Mouse (Mus musculus) left cerebral cortex, postnatal 25 days (tissue): ENCODE data around the gene Trmt1. TPM values are rescaled to one million over a fixed set of nuclear protein-coding genes. Genes with fewer than 3 reads are reported as not detected.

ENCODE experiments used
- DNase-seq, 2 experiments: peaks; one replicate each; pipeline ENCODE4 v3.0.0; 2022; ENCODE audit warnings: low spot score in 2 of 2, mixed read lengths in 1 of 2
- intact Hi-C: fragments of 180-260 bp; cut with DNase I; formaldehyde crosslinking; loops from one replicate; pipeline ENCODE4 v1.15.1; 2025
- total RNA-seq, 2 experiments: library from RNA; stranded (reverse); gene quantifications; 2 replicates each; pipeline ENCODE4 v1.2.3; 2021

Trmt1 gene
- total RNA-seq, 2 experiments from 2014 or later, result 85.2 to 90.1 TPM

GRCm38 (mm10) chr8:84724683-84725082, 38.6 kb downstream of the Trmt1 start:
- no peak for DNase-seq
- intact Hi-C loops, result no loop called here

GRCm38 (mm10) chr8:84725246-84725940, 39.3 kb downstream of the Trmt1 start:
- intact Hi-C loops, result no loop called here
- no peak for DNase-seq

- no peak for DNase-seq
- intact Hi-C loops, result no loop called here
Measured at GRCm38 (mm10) chr8:84725941-84726259, 39.8 kb downstream of the Trmt1 start.

DNA sequence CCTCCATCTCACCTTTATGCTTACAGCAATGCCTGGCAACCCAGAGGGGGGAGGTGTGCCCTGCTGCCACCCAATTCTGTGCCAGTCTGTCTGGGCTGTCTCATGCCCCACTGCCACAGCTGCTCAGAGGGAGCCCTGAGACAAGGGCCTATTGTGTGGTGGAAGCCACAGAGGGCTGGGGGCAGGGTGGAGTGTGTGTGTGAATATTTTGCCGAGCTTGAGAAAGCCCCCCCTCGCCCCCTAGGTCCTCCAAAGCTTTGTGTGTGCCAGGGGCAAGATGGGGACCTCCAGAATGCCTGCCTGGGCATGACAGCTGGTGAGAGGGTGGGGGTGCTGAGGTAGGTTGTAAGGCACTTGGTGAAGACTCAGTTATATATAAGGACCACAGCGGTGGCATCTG, 42.4 kb downstream of the Trmt1 start:
- DNase-seq, result no peak
- intact Hi-C loops, result no loop called here

DNA sequence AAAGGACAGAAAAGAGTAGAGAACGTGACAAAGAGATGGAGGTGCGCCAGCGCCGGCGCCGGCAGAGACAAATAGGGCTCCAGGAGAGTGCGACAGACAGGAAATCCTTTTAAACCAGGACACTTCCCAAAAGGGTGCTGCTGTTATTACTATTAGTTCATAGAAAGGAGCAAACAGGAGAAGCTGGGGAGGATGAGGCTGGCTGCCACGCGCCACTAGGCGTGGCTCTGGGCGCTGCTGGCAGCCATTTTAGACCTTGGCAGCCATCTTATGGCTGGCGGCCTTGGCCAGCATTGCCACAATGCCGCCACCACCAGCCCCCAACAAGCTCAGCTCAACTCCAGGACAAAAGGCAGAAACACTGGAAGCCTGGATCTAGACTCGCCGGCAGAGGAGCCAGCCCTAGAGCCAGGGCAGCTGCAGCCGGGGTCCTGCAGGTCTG, 43.8 kb downstream of the Trmt1 start:
- DNase-seq, result no peak
- intact Hi-C loops, result no loop called here

- DNase-seq, result no peak
- intact Hi-C loops, result no loop called here
Measured at GRCm38 (mm10) chr8:84730541-84731370, 44.6 kb downstream of the Trmt1 start.

- intact Hi-C loops, result no loop called here
- no peak for DNase-seq
Measured at GRCm38 (mm10) chr8:84731371-84732177, 45.5 kb downstream of the Trmt1 start.

- DNase-seq, result peak in 1 of 2 experiments; percentile 80
- intact Hi-C loops, result no loop called here
Measured at GRCm38 (mm10) chr8:84732545-84732944, 46.4 kb downstream of the Trmt1 start.

DNA sequence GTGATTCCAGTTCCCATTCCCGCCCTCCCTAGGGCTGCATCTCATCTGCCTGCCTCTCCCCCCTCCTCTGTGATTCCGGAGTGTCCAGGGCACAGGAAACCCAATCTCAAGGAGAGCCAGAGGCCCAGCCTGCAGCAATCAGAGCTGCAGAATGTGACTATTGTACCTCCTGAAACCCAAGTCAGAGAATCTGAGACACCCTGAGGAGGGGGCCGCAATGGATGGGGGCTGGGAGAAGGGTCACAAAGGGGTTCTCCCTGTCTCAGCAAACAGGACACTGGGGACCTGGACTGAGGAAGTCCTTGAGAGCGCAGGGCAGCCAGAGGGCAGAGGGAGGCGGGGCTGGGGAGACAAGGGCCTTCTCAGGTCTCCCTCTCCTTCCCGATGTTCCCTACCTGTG, 46.9 kb downstream of the Trmt1 start:
- intact Hi-C loops, result no loop called here
- no peak for DNase-seq

DNA sequence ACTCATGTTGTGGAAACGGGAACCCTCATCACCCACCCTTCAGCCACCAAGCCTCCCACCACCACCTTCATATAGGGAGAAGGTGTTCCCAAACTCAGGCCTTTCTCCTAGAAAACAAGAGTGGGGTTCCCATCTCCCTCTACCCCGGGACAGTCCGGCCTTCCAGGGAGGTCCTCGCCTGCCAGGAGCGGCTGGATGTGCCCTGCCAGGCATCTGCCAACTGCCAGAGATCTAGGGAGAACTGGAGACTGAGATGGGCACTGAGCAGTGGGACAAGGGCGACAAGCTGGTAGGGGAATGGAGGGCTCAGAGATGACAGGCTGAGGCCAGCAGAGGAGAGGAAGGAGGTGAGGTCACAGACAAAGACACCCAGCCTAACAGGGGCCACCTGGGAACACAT, 47.9 kb downstream of the Trmt1 start:
- DNase-seq, result no peak
- intact Hi-C loops, result no loop called here

- DNase-seq, result no peak
- intact Hi-C loops, result no loop called here
Measured at GRCm38 (mm10) chr8:84734680-84735079, 48.6 kb downstream of the Trmt1 start.

DNA sequence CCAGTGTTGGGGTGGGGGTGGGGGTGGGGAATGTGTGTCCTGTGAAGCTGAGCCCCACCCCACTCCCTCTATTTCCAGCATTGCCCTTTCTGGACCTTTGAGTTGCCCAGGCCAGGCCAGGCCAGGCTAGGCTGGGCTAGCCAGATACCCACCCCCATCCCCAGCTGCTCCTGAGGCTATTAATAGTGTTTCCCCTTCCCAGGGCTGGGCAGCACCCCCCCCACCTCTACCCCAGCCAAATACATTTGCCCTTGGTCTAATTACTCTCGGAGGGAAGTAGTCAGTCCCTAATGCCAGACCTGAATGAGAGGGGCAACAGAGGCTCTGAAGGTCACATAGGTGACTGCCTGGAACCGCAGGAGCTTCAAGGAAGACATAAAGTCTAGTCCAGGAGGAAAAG, 49.5 kb downstream of the Trmt1 start:
- intact Hi-C loops, result no loop called here
- DNase-seq, result no peak

GRCm38 (mm10) chr8:84736521-84736920, 50.4 kb downstream of the Trmt1 start:
- DNase-seq, result no peak
- intact Hi-C loops, result no loop called here

DNA sequence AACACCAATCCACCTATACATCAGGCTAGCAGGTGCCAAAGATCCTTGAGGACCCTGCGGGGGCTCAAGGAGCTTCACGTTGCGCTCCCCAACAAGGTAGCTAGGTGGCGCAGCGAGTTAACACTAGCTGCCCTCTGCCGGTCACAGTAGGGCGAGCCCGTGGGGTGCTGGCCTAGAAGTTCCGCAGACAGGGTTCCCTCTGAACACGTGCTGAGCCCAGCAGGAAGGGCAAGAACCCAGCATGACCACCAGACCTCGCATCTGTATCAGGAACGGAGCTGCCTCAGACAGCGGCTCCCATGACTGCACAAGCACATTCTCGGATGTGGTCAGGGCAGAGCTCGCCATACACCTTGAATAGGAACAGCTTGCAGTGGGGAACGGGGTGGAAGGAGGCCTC, 51.5 kb downstream of the Trmt1 start:
- intact Hi-C loops, result loop anchor here (1.0 kb wide), 1 partner anchor 74 kb away; no protein-coding TSS in a partner anchor
- peak; percentile 73 to 77 for DNase-seq

- DNase-seq, result no peak
- intact Hi-C loops, result no loop called here
Measured at GRCm38 (mm10) chr8:84738266-84738665, 52.2 kb downstream of the Trmt1 start.

- intact Hi-C loops, result no loop called here
- DNase-seq, result peak in 1 of 2 experiments; percentile 59
Measured at GRCm38 (mm10) chr8:84738715-84739400, 52.8 kb downstream of the Trmt1 start.

- DNase-seq, result no peak
- intact Hi-C loops, result no loop called here
Measured at GRCm38 (mm10) chr8:84739401-84739742, 53.3 kb downstream of the Trmt1 start.

GRCm38 (mm10) chr8:84740895-84741843, 55.1 kb downstream of the Trmt1 start:
- DNase-seq, result no peak
- intact Hi-C loops, result no loop called here
